Mouse (Mus musculus) ovary, postnatal 14 days (tissue): ENCODE measurements around the gene Tspan14.
A peak's percentile ranks its signal among the peaks of the same experiment; 100 is the strongest.

Source experiments
- DNase-seq: peaks from one replicate; pipeline ENCODE4 v3.0.0; 2022; ENCODE audit warnings: low spot score

Tspan14 gene

GRCm38 (mm10) chr14:40917632-40918031, 49.0 kb downstream of the Tspan14 start:
- peak; percentile 96 for DNase-seq

DNA sequence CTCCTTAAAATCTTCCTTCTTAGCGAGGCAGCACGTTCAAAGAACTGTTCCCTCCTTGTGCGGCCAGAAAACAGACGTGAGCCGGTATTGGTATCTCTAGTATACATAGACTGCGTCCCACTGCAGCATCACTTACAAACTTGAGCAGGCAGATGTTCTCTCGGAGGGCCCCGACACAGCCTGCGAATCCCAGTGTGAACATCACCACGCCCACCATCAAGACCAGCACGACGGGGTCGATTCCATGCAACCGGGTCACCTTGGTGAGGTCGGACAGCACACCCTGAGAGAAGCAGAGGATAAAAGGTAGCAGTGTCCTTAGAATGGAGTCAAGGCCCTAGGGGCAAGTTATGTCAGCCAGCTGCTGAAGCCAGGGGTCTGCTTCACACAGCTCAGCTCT, 49.9 kb downstream of the Tspan14 start:
- no peak for DNase-seq

DNA sequence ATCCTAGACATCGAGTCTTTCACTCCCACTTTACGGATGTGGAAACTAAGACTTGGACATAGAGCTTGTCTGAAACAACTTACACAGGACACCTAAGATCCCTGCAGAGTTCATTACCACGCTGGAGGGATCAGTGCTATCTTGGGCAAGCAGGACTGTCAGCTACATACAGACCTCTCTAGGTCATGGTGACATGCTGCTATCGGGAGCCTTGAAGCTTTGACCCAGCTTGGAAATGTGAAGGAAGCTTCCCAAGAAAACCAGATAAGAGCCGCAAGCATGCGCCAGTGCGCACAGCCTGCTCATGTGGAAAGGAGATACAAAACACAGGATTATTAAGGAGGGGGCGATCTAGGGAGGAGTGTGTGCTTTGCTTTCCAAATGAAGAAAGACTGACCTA, 50.8 kb downstream of the Tspan14 start:
- DNase-seq = no peak

DNA sequence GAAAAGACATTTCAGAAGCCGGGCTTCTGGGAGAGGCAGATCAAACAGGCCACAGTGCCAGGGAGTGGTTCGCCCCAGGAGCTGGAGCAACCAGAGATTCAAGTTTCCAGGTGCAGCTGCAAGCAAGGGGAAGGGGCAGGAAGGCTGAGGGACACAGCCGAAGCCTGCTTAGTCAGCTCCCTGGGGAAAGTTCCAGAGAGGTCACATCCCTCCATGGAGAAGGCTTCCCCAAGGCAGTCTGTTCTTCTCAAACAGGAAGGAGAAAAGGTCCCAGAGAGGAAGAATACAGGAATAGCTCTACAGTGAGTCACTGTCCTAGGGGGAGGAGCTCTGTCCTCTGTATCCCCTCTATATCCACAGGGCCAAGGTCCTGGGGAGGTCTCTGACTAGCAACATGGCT, 51.9 kb downstream of the Tspan14 start:
- no peak for DNase-seq

GRCm38 (mm10) chr14:40913709-40914108, 52.9 kb downstream of the Tspan14 start:
- DNase-seq = no peak

- no peak for DNase-seq
Observed at GRCm38 (mm10) chr14:40911529-40911928, 55.1 kb downstream of the Tspan14 start.

GRCm38 (mm10) chr14:40908763-40909162, 57.8 kb downstream of the Tspan14 start:
- no peak for DNase-seq

GRCm38 (mm10) chr14:40906770-40907169, 59.8 kb downstream of the Tspan14 start:
- DNase-seq = no peak

DNA sequence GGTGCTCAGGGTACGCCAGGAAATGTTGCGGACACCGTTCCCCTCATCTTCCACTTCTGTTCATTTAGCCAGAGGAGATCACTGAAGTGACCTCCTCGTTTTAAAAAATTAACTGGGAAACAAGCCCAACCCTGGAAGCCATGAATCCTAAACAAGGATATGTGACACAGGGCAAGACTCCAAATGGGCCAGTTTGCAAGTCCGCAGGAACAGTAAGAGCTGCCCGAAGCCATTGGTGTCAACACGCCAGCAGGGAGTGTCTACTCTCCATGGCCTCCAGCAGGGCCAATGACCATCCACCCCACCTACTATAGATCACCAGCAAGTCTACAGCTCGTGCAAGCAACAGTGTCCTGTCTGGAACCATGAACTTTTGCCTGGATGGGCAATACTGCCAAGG, 60.8 kb downstream of the Tspan14 start:
- no peak for DNase-seq

DNA sequence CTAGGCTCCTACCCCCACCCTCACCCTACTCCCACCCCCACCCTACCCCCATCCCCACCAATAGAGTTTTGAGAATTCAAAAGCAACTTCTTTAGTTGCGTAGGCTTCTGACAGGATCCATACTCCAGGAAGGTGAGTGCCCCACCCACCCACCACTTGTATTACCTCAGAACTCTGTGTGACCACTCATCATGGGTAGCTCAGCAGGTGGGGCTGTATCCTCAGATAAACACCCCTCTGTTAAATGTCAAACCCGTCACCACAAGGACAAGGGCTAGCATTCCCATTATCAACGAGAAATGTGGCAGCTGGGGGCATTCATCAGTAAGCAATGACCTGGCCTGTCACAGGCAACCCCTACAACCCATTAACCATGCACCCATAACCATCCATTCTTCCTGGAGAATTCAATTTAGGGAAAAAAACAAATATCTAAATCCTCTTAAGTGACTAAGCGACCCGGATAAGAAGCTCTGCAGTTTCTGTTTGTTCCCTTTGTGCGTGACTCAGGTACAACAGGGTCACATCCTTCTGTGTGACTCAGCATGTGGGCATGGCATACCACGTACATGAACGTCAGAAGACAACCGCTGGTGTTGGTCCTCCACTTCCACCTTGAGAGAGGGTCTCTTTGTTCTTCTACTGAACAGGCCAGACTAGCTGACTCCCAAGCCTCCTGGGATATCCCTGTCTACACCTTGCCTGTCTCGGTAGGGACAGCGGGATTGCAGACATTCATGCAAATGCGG, 64.1 kb downstream of the Tspan14 start:
- no peak for DNase-seq

GRCm38 (mm10) chr14:40900267-40900666, 66.3 kb downstream of the Tspan14 start:
- no peak for DNase-seq

DNA sequence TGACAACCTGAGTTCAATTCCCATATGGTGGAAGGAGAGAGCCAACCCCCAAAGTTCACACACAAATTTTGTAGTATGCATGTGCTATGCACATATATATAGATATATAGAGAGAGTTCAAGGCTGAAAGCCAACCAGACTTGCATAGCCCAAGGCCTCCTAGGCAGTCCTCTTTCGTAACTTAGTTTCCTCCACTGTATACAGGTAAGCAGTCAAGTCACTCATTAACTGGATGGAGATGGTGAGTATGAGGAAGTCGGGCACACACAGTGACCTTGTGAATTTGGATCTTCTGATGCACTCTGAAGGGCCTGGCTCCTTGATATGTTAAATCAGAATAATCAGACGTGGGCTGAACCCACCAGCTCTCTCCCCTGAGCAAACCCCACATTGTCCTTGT, 68.7 kb downstream of the Tspan14 start:
- DNase-seq = no peak

DNA sequence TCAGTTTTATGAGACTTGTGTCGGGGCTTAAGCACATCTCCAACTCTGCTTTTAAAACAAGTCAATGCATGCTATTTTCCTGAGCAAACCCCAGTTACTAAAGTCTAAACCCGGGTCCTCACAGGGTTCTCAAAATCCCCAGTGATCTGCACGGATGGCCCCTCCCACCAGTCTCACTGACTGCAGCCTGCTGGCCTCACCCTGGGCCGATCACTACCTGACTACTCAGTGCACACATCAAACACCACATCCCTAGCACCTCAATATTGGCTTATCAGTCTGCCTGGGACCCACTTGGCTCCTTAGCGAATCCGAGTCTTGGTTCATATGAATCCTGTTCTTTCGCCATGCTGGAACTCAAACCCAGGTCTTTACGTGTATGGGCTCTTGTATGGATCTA, 70.9 kb downstream of the Tspan14 start:
- DNase-seq = no peak

- peak; percentile 78 for DNase-seq
Observed at GRCm38 (mm10) chr14:40894576-40895247, 71.9 kb downstream of the Tspan14 start.

GRCm38 (mm10) chr14:40893884-40894283, 72.7 kb downstream of the Tspan14 start:
- no peak for DNase-seq

DNA sequence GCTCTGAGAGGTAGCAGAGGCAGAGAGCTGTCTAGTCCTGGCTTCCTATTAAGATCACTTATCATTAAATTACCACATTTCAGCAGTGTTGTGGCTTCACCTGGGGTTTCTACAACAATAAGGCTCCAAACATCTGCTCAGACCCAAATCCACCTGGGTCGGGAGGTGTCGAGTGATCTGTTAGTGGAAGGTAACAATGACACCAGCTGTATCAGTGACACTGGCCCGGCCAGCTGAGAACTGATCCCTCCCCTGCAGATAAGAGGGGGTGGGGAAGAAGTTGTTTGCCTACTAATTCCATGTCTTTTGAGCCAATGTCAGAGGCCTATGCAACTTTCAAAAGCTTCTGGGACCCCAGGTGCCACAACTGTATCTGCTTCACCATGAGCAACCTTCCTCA, 73.4 kb downstream of the Tspan14 start, which contains the start of gene Sh2d4b:
Gene Sh2d4b (minus strand): TSS at position 71 of the 400 bp plus-strand sequence.
- DNase-seq = no peak

DNA sequence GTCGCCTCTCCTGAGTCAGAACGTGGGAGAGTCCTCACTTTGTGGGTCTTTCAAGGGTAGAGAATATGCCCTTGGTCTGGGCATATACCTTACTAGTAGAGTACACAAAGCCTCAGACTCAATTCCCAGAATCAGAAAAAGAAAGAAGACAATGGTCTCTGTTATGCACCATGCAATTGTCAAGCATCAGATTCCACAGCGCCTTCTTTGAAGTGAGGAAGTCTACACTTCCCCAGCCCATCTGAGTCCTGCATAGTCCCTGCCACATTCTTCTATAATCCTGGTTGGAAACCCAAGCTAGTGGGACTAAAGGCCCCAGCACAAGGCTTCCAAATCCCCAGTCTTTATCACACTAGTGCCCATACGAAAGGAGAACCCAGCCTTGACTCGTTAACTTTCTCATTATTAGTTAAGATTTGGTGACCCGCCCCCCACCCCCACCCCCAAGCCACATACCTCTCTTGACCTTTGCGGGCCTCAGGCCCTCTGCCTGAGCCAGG, 74.2 kb downstream of the Tspan14 start:
- DNase-seq = no peak

DNA sequence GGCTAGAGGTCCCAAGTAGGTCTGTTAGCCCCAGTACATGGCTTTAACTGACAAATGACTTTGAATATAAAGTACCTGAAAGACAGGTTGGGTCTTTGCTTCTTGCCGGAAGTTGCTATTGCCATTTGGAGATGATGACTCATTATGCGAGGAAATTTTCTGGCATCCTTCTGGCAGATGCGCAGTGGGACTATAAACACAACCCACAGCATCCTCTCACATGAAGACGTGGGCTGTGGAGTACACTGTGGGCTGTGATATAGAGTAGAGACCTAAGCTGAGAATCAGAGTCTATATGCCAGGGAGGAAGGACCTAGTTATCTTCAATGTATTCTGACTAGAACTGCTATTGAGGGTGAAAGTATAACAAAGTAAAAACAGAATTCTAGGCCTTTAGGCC, 75.1 kb downstream of the Tspan14 start:
- no peak for DNase-seq

DNA sequence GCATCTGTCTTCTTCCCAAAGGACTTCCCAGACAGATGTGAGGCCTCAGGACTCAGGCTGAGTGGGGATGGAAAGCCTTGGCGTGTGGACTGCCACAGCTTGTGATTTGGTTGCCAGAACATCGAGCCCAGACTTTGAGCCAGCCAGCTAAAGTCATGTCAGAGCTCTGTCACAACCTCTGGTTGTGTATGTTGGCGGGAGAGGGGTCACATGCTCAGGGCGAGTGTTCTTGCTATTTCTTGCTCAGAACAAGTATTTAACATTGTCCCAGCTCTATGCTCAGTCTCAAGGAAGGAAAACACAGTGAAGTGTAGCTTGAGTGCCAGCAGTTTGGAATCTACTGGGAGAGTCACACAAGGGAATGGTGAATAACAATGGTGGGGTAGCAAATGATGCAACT, 76.9 kb downstream of the Tspan14 start:
- DNase-seq = no peak

DNA sequence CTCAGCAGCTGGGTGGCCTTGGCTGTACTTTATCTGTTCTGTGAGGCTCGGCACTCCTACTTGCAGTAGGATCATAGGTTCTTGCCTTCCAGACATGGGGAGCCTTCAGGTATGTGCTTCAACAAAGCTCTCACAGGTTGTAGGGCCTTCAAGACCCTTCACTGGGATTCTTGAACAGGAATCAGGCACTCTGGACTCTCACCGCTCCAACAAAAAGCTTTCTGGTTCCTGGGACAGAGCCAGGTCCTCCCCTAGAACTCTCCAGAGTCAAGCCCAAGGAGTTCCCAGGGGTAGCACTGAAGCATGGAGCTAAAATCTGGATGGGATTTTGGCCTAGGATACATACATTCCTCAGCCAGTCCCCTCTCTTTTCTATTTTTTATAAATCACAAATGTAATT, 77.4 kb downstream of the Tspan14 start:
- no peak for DNase-seq

GRCm38 (mm10) chr14:40886428-40887202, 80.0 kb downstream of the Tspan14 start:
- DNase-seq = no peak

GRCm38 (mm10) chr14:40885752-40886151, 80.9 kb downstream of the Tspan14 start:
- no peak for DNase-seq

DNA sequence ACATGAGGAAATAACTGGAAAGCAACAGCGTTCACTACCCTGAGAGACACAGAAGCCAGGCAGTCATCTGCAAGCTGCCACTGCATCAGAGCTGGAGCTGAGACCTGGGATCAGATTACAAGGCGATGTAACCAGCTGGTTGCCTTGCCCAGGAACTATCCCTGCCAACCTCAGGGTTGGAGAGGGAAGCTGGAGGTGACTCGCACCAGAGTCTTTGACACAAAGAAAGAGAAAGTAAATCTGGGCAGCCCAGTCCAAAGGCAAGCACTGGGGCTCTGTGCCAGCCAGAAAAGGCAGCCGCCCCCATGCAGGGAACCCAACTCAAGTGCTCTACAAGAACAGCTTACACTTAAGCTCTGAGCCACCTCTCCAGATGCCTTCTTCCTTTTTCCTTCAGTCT, 81.4 kb downstream of the Tspan14 start:
- no peak for DNase-seq
